Mouse (Mus musculus): ENCODE results near the gene Fbxo6.
"Not testable (repeated sequence)": the region's sequence is repeated elsewhere in the genome, so short reads cannot be mapped to it uniquely, and the experiment has no call there.

Gene Fbxo6

DNA sequence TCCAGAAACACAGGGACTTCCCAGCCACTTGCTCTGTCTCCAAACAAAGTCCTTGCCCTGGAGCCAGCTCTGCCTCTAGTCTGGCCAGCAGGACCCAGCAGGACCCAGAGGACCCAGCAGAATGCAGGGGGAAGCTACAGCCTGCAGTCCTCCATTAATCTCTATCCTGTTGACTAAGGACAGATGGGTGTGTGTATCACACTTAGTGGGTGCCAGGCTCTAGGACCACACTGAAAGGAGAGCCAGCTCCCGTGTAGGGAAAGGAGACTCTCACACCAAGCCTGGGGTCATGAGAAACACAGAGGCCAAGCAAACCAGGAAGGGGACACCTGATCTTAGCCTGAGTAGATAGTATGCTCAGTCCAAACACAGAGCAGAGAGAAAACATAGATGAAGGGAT is 23.7 kb downstream of the Fbxo6 start:
- DNase-seq (ENCODE audit: low spot score) = no peak

DNA sequence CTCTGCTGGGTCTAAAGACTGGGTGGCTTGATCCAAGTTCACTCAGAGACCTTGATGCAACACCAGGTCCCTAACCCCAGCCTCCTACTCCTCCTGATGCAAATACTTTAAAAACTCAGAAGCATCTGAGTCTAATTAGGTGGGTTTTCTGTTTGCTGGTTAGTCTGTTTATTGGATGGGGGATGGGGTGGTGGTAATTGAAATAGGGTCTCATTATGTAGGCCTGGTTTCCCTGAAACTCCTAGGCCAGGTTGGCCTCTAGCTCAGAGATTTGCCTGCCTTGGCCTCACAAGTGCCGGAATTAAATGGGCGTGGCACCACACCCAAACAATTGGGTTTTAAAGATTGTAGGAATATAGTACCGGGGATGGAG is 29.3 kb downstream of the Fbxo6 start:
- no peak for DNase-seq (ENCODE audit: low spot score)

DNA sequence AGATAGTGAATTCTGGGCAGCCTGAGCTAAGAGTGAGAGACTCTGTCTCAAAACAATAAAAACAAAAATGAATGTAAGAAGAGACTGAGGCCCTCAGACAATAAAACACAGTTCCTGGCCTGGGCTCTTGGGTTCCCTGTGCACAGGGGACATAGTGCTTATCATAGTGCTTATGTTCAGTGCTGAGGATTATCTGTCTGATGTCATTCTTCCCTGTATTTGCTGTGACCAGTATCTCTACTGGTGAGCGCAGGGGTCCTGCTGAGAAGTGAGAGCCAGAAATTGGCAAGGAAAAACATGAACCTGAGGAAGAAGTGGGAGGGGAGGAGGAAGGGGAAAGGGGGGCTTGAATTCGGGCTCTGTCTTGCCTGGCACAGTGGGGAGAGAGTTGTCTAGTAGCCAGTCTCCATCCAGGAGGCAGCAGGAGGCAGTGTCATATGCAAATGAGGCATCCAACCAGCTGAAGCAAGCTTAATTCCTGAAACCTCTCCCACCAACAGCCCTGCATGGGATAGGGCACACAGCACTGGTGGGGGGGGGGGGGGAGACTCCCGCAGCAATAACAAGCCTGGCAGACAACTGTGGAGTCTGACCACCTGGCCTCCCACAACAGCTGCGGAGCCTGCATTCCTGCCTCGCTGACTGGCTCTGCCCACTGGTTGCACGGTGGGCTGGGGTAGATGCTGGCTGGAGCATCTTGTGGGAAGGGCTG is 29.8 kb downstream of the Fbxo6 start:
- DNase-seq (ENCODE audit: low spot score) = no peak

GRCm38 (mm10) chr4:148121362-148121761 is 30.6 kb downstream of the Fbxo6 start:
- no peak for DNase-seq (ENCODE audit: low spot score)

- no peak for DNase-seq (ENCODE audit: low spot score)
Observed at GRCm38 (mm10) chr4:148120555-148120954, 31.4 kb downstream of the Fbxo6 start.

DNA sequence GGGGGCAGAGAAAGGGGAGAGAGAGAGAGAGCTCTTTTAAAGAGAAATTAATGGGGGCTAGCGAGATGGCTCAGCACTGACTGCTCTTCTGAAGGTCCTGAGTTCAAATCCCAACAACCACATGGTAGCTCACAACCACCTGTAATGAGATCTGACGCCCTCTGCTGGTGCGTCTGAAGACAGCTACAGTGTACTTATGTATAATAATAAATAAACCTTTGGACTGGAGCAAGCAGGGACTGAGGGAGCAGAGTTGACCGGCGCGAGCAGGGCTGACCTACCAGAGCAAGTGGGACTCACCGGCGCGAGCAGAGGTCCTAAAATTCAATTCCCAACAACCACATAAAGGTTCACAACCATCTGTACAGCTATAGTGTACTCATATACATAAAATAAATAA is 32.4 kb downstream of the Fbxo6 start:
- not testable (repeated sequence) for DNase-seq (ENCODE audit: low spot score)

- no peak for DNase-seq (ENCODE audit: low spot score)
Observed at GRCm38 (mm10) chr4:148117392-148117791, 34.5 kb downstream of the Fbxo6 start.

GRCm38 (mm10) chr4:148116657-148117056 is 35.3 kb downstream of the Fbxo6 start:
- DNase-seq (ENCODE audit: low spot score) = no peak

- DNase-seq (ENCODE audit: low spot score) = peak; percentile 42
Observed at GRCm38 (mm10) chr4:148115467-148115866, 36.5 kb downstream of the Fbxo6 start.

DNA sequence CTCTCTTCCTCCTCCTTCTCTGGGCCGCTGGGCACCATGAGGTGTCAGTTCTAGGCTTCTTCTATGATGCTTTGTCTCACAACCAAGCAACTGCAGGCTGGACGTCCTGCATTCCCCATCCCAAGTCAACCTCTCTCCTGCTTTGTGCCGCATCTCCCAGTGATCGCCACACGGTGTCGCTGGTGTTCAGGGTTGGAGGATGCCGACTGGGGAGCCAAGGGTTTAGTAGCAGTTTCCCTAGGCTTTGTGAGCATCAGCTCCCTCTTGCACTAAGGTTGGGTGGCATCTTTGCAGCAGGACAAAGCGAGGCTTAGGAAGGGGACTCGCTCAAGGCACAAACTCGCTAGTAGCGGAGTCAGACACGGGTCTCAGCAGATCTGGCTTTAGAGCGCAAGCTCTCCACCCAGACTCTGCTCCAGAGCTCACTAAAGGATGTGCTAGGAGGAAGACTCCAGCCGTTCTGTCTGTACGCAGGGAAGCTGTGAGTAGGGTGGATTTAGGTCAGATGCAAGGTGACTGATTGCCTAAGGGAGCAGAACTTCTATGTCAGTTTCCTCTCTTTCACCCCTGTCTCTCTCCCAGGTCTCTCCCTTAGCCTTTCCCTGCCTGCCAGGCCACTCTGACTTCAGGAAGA is 37.1 kb downstream of the Fbxo6 start:
- peak; percentile 83 for DNase-seq (ENCODE audit: low spot score)

DNA sequence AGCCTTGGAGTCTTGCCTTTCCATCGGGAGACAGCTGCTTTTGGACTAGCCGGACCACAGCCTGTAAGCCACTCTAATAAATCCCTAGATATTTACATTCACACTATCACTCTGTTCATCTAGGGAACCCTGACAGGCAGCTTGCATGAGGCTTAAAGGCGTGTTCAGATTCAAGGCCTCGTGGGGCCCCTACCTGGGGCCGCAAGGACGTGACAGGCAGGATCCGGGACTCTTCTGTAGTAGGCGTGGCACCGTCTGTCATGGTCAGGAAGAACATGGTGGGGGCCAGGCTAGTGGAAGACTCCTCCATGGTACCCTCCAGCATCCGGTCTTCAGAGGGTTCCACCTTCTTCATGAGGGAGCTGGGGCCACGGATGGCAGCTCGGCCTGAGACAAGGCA is 39.4 kb downstream of the Fbxo6 start:
- DNase-seq (ENCODE audit: low spot score) = no peak

GRCm38 (mm10) chr4:148109215-148109614 is 42.7 kb downstream of the Fbxo6 start:
- DNase-seq (ENCODE audit: low spot score) = no peak

DNA sequence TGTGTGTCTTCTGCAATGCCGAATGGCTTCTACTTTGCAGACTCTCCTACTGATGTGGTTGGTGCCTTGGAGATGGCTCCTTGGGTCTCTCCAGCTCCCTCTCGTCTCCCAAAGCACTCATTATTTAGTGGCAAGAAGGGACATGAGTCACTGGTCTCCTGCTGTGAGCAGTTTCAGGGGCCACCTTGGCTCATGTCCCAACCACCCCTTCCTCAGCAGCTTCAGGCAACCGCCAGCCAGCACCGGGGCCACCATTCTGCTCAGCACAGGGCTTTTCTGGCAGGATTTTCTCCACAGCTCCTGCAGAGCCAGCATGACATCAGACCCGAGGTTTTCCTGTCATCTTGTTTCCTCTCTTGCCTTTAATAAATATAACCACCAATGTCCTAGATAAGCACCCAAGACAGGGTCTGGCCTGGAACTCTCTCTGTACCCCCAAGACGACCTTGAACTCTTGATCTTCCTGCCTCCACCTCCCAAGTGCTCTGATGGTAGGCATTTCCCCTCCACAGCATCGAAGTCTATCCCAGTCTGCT is 43.3 kb downstream of the Fbxo6 start:
- no peak for DNase-seq (ENCODE audit: low spot score)

DNA sequence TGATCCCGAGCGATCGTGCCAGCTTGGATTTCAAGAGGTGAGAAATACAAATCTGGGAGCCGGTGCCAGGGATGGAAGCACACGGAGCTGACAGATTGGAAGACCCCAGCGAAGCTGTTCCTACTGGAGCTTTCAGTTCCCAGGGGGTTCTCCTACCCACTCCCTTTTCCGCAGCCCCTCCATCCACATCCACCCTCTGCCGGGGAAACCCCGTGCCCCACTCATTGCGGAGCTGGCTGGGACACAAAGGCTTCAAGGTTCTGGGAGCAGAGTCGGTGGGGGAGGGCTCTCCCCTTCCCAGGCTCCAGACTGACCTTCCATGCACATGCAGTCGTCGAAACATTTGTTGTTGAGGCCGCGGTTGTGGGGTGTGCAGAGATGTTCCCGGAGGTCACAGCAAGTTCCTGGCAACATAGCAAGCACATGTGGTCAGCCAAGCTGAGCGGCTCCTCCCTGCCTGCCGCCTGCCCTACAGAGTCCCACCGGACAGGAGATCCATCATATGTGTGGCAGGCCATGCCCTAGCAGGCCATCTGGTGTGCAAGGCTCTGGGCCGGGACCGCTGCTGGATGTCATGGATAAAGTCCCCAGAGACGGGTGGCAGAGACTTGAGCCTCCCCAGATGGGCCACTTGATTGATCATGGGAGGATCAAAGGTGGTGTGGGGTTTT is 44.2 kb downstream of the Fbxo6 start:
- no peak for DNase-seq (ENCODE audit: low spot score)

DNA sequence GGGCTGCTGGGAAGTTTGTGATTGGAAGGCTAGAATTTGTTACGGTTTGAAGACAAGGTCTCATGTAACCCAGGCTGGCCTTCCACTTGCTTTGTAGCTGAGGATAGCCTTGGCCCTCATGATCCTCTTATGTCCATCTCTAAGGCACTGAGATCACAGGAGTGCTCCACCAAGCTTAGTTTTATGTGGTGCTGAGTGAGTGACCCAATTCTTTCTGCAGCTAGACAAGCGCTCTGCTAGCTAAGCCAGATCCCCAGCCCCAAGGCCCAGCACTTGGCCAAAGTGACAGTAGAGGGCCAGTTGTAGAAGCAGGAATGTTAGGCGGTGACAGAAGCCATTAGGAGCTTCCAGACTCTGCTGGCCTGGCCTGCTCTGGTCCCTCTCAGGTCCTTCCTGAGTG is 47.8 kb downstream of the Fbxo6 start:
- DNase-seq (ENCODE audit: low spot score) = no peak

- DNase-seq (ENCODE audit: low spot score) = peak; percentile 60
Observed at GRCm38 (mm10) chr4:148101801-148102527, 50.0 kb downstream of the Fbxo6 start.

GRCm38 (mm10) chr4:148098666-148099065 is 53.3 kb downstream of the Fbxo6 start:
- no peak for DNase-seq (ENCODE audit: low spot score)

GRCm38 (mm10) chr4:148097936-148098335 is 54.0 kb downstream of the Fbxo6 start:
- no peak for DNase-seq (ENCODE audit: low spot score)

Measured in ovary, postnatal 36 days (tissue).